Mouse (Mus musculus): ENCODE results near the gene Klhl8. TPM values are rescaled to one million over a fixed set of nuclear protein-coding genes. Genes with fewer than 3 reads are reported as not detected.

Klhl8 gene
- total RNA-seq, 2 experiments from 2014 or later = 0.51 TPM; not detected in 1

DNA sequence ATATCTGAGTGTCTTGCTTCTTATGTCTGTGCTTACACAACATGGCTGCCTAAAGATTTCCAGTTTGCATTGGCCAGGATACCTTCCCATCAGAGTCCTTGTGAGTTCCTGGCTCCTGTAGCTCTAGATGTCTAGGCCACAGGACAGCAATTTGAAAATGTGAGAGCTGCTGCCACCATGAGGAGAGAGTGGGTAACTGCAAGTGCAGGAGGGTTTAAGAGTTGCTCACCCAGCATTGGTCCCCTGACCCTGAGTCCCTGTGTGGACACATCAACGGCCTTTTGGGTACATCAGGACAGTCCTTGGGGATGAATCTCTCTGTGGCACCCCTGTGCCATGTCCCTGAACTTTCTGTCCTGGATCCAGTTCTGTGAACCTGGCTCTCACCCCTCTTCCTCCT is 93.3 kb downstream of the Klhl8 start:
- ATAC-seq (replicated peaks; ENCODE audit: low FRiP score, poor library complexity, severe bottlenecking) = peak; percentile 77

- ATAC-seq (replicated peaks; ENCODE audit: low FRiP score, poor library complexity, severe bottlenecking) = no peak
Measured at GRCm38 (mm10) chr5:103816718-103817117, 94.3 kb downstream of the Klhl8 start.

DNA sequence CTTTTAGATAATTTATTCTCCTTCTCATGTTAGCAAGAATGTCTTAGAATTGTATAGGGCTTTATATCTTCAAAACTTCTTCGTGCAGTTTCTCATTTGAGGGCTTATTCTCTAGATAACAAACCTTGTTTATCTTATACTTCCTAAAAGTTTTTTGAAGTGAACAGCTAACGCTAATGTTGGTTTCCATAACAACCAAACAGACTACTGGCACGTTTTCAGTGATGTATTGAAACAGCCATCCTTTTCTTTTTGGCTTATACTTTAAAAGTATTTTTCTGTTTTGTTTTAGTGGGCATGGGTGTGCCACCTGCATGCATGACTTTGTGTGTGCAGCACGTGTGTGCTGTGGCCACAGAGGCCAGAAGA is 95.8 kb downstream of the Klhl8 start:
- ATAC-seq (replicated peaks; ENCODE audit: low FRiP score, poor library complexity, severe bottlenecking) = no peak

- ATAC-seq (replicated peaks; ENCODE audit: low FRiP score, poor library complexity, severe bottlenecking) = no peak
Measured at GRCm38 (mm10) chr5:103814551-103815248, 96.4 kb downstream of the Klhl8 start.

GRCm38 (mm10) chr5:103813997-103814542 is 97.0 kb downstream of the Klhl8 start:
- no peak for ATAC-seq (replicated peaks; ENCODE audit: low FRiP score, poor library complexity, severe bottlenecking)

DNA sequence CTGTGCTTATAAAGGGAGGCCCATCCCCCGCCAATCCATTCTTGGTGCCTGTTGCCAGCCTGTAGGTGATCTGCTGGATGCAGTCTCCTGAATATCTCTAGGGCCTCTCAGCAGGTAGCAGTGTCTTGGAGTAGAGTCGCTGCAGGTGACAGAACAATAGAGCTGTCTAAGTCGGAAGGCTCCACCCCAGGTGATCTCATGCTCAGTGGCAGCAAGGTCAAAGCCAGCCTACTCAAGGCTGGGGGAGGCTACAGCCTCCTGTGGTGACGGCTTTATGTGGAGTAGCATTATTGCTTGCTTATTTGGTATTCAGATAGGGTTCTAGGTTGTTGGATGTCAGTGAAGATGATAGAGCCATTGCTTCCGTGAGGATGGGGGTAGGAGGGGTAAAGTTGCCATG is 97.8 kb downstream of the Klhl8 start:
- no peak for ATAC-seq (replicated peaks; ENCODE audit: low FRiP score, poor library complexity, severe bottlenecking)

Other genes starting within 250 kb of the Klhl8 start
- 262 and 340 TPM in 2 replicates for gene Aff1, start 218.9 kb downstream of the Klhl8 start, total RNA-seq (2015; ENCODE audit: low replicate concordance)
- gene Aff1, start 218.9 kb downstream of the Klhl8 start, total RNA-seq (2017; ENCODE audit: low replicate concordance) = 184 and 253 TPM in 2 replicates
- not detected in 2 replicates for gene Hsd17b13, start 66.2 kb upstream of the Klhl8 start, total RNA-seq (2015; ENCODE audit: low replicate concordance)
- 0.84 TPM in 1 of 2 replicates, not detected in the other for gene Hsd17b13, start 66.2 kb upstream of the Klhl8 start, total RNA-seq (2017; ENCODE audit: low replicate concordance)
- 12.5 and 16.5 TPM in 2 replicates for gene Hsd17b11, start 110.7 kb upstream of the Klhl8 start, total RNA-seq (2015; ENCODE audit: low replicate concordance)
- 6.3 and 21.8 TPM in 2 replicates for gene Hsd17b11, start 110.7 kb upstream of the Klhl8 start, total RNA-seq (2017; ENCODE audit: low replicate concordance)
- gene Nudt9, start 135.0 kb upstream of the Klhl8 start, total RNA-seq (2015; ENCODE audit: low replicate concordance) = 13.8 and 14.4 TPM in 2 replicates
- gene Nudt9, start 135.0 kb upstream of the Klhl8 start, total RNA-seq (2017; ENCODE audit: low replicate concordance) = 34.2 and 44.5 TPM in 2 replicates
- gene Gm17660, start 166.3 kb upstream of the Klhl8 start, total RNA-seq (2015; ENCODE audit: low replicate concordance) = not detected in 2 replicates
- not detected in 2 replicates for gene Gm17660, start 166.3 kb upstream of the Klhl8 start, total RNA-seq (2017; ENCODE audit: low replicate concordance)
- not detected in 2 replicates for gene Sparcl1, start 202.5 kb upstream of the Klhl8 start, total RNA-seq (2015; ENCODE audit: low replicate concordance)
- 0.85 TPM in 1 of 2 replicates, not detected in the other for gene Sparcl1, start 202.5 kb upstream of the Klhl8 start, total RNA-seq (2017; ENCODE audit: low replicate concordance)